Mouse (Mus musculus) kidney, embryonic 16.5 days (tissue): ENCODE data around the gene Rnf216. TPM values are rescaled to one million over a fixed set of nuclear protein-coding genes. Genes with fewer than 3 reads are reported as not detected.
A peak's percentile ranks its signal among the peaks of the same experiment; 100 is the strongest.

Experiments
- ATAC-seq: fragments of 200-750 bp; cut with Nextera tagmentation; 2 replicates; pipeline ENCODE4 v1.8.0; 2017; ENCODE audit warnings: moderate TSS enrichment; ENCODE audit not compliant: low FRiP score, low TSS enrichment
- H3K27ac ChIP-seq: fragments of 300-500 bp; sonication (generic); 2 replicates; pipeline ENCODE4 v1.5.1; 2014; ENCODE audit warnings: low read length
- H3K27me3 ChIP-seq: fragments of 300-500 bp; sonication (generic); 2 replicates; pipeline ENCODE4 v1.6.1; 2014; ENCODE audit warnings: low read length, control low read depth, mixed read lengths; ENCODE audit not compliant: insufficient read depth
- H3K36me3 ChIP-seq: fragments of 300-500 bp; sonication (generic); 2 replicates; pipeline ENCODE4 v1.6.1; 2014; ENCODE audit warnings: low read length, control low read depth, mixed read lengths; ENCODE audit not compliant: insufficient read depth
- H3K4me1 ChIP-seq: fragments of 300-500 bp; sonication (generic); 2 replicates; pipeline ENCODE4 v1.6.1; 2014; ENCODE audit warnings: low read length, control low read depth, mixed read lengths; ENCODE audit not compliant: insufficient read depth
- H3K4me2 ChIP-seq: fragments of 300-500 bp; sonication (generic); replicated peaks from 2 replicates; pipeline ENCODE4 v1.6.1; 2014; ENCODE audit warnings: low read depth, low read length
- H3K4me3 ChIP-seq: fragments of 300-500 bp; sonication (generic); 2 replicates; pipeline ENCODE4 v1.5.1; 2014; ENCODE audit warnings: mild to moderate bottlenecking, low read length
- H3K9ac ChIP-seq: fragments of 300-500 bp; sonication (generic); replicated peaks from 2 replicates; pipeline ENCODE4 v1.6.1; 2014; ENCODE audit warnings: low read length
- H3K9me3 ChIP-seq: fragments of 300-500 bp; sonication (generic); 2 replicates; pipeline ENCODE4 v1.6.1; 2016; ENCODE audit warnings: low read length, control low read depth
- WGBS: fragments of 180-500 bp; shearing (Covaris S2); extraction: QIAGEN DNeasy Blood & Tissue Kit; methylation state at CpG from one replicate; pipeline ENCODE4 v1.1.7; 2014; 5-methylcytosine and 5-hydroxymethylcytosine counted together
- polyA plus RNA-seq: library from polyadenylated mRNA; unstranded; fragments of >200 nt; fragmentation: Nextera tagmentation; extraction: Ambion mirVana; gene quantifications from 2 replicates; pipeline ENCODE4 v1.2.1, GENCODE M21; 2015

Rnf216 gene
- polyA plus RNA-seq, 1 experiment from 2014 or later = 39.4 TPM

DNA sequence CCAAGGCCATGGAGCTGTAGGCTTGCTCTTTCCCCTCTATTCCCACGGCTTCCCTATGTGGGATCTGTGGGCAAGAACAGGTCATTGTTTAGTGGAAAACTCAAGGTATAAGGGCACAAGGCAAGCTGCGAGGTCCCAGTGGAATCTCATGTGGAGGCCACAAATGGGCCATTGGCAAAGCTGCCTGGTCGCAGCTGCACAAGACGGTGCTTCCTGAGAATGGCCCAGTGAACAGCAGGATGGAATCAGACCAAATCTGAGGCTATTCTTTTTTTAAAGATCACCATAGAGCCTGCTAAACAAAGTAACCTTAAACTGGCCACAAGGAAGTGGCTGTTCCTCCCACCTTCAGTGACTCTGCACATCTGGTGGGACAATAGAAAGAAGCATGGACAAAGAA is 77.5 kb downstream of the Rnf216 start:
- ATAC-seq = no peak

DNA sequence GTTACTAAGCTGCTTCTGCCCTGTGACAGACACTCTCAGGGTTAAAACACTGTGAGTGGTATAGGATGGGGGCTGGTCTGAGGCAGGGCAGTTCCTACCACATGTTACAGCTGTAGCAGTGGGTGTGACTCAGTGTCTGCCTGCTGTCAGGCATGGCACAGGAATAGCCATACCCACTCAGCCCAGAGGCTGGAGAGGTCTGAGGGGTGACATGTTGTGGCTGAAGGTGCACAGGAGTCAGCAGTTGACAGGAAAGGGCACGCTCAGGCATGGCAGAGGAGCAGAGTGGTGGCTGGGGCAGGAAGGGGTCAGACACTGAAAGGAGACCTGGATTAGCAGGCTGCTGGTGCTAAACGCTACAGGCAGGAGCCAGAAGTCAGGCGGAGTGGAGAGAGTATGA is 78.7 kb downstream of the Rnf216 start:
- no peak for ATAC-seq
- 46% methylated on average over 3 of the region's 3 CpGs for WGBS
- Histone ChIP-seq H3K4me2 (no peak overlapping the region), H3K9me3 (no peaks in the 10 kb centered on the region), H3K27ac (no peak overlapping the region), H3K4me1 (peaks cover 23% of the 10 kb centered on the region), H3K9ac (no peak overlapping the region), H3K27me3 (no peaks in the 10 kb centered on the region), H3K4me3 (no peak overlapping the region), H3K36me3 (0 out of 2 replicates have a peak, but pooled peaks cover 10% of the 10 kb centered on the region)

More for the DNA sequence above, 77.5 kb downstream of the Rnf216 start:
- no peaks in the 10 kb centered on the region for H3K9me3 ChIP-seq
- no peaks in the 10 kb centered on the region for H3K27me3 ChIP-seq
- no peak overlapping the region for H3K4me3 ChIP-seq
- 0 out of 2 replicates have a peak, but pooled peaks cover 8% of the 10 kb centered on the region for H3K36me3 ChIP-seq
- no peak overlapping the region for H3K9ac ChIP-seq
- WGBS = 87% methylated on average over 4 of the region's 4 CpGs
- H3K27ac ChIP-seq = no peak overlapping the region
- peaks cover 23% of the 10 kb centered on the region for H3K4me1 ChIP-seq
- H3K4me2 ChIP-seq = no peak overlapping the region

DNA sequence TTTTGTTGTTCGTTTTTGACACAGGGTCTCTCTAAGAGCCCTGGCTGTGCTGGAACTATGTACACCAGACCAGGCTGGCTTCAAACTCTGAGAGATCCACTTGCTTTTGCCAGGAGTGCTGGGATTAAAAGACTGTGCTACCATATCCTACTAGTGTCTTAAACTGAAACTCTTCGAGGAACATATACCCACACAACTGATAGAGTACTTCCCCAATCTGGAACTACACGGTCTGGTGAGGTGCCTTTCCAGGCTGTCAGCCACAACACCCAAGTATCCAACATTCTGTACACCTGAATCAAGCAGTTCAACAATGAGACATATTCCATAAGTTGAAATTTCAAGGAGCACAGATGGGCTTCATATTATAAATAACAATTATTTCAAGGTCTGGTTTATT is 79.5 kb downstream of the Rnf216 start:
- 80% methylated on average over 3 of the region's 3 CpGs for WGBS
- peaks cover 23% of the 10 kb centered on the region for H3K4me1 ChIP-seq
- no peak for ATAC-seq
- H3K27me3 ChIP-seq = no peaks in the 10 kb centered on the region
- no peaks in the 10 kb centered on the region for H3K9me3 ChIP-seq
- no peak overlapping the region for H3K9ac ChIP-seq
- H3K4me3 ChIP-seq = no peak overlapping the region
- no peak overlapping the region for H3K4me2 ChIP-seq
- H3K36me3 ChIP-seq = 0 out of 2 replicates have a peak, but pooled peaks cover 9% of the 10 kb centered on the region
- H3K27ac ChIP-seq = no peak overlapping the region

DNA sequence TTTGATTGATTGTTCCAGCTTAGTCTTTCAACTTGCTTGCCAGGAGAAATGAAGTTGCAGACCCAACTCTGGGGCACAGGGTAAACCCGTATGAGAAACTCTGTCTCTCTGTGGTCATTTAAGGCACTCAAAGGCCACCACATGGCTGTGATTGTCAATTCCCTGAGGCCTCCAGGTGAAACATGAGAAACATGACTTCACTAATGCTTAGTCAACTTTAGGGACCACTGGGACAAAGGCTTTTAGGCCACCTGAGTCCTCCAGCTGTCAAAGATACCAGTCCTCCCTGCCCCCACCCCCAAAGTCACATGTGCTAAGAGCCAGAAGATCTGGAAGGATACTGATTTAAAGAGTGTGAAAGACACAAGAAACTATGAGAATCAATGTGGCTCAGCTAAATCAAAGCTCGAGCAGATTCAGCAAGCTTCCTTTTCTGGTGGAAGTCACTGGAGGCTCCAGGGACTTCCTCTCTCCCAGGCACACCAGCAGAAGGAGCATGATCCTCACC is 80.1 kb downstream of the Rnf216 start:
- H3K9ac ChIP-seq = no peak overlapping the region
- H3K4me3 ChIP-seq = no peak overlapping the region
- peaks cover 11% of the 10 kb centered on the region for H3K36me3 ChIP-seq
- no peak overlapping the region for H3K27ac ChIP-seq
- H3K9me3 ChIP-seq = no peaks in the 10 kb centered on the region
- peaks cover 23% of the 10 kb centered on the region for H3K4me1 ChIP-seq
- no peak for ATAC-seq
- H3K4me2 ChIP-seq = no peak overlapping the region
- WGBS = 30% methylated on average over 2 of the region's 2 CpGs
- no peaks in the 10 kb centered on the region for H3K27me3 ChIP-seq

DNA sequence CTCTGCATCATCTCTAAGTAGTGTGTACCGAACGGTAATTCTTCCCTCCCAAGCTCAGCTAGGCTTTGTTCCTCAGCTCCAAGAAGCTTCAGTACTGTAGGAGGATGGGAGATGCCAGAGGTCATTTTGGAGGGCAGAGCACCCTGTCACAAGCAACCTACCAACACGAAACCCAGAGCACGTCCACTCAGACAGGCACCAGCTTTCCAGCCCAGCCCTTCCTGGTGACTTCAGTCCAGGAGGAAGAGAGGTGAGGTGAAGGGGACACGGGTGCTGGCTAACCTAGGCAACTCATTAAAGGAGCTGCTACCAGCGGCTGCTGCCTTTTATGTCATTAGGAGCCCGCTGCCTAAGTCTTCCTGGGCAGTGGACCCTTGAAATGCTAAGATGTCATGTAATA is 81.1 kb downstream of the Rnf216 start:
- Histone ChIP-seq H3K4me3 (no peak overlapping the region), H3K4me2 (no peak overlapping the region), H3K27me3 (no peaks in the 10 kb centered on the region), H3K9ac (no peak overlapping the region), H3K4me1 (peaks cover 23% of the 10 kb centered on the region), H3K9me3 (no peaks in the 10 kb centered on the region), H3K27ac (peak overlapping the region; percentile 63), H3K36me3 (peaks cover 17% of the 10 kb centered on the region)
- WGBS = 27% methylated on average over 7 of the region's 7 CpGs
- peak; percentile 46 for ATAC-seq

DNA sequence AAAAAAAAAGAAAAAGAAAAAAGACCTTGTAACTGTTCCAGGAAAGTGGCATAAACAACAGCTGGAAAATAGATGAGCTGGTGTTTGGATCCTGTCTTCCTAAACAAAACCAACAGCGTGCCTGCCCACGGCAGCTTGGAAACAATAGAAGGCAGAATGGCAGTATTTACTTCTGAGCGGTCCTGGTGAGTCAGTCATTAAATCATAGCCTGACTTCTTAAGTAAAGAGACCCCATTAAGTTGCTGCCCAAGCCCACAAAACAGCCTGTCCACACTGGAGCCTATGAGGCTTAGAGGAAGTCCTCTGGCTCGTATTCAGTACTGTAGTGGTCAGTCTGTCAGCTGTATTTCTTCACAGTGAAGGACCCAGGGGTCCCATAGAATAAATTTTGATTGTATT is 81.6 kb downstream of the Rnf216 start:
- WGBS = 24% methylated on average over 4 of the region's 4 CpGs
- 0 out of 2 replicates have a peak, but pooled peaks have one; percentile 49 for ATAC-seq
- no peaks in the 10 kb centered on the region for H3K9me3 ChIP-seq
- H3K27ac ChIP-seq = peak overlapping the region; percentile 63
- H3K27me3 ChIP-seq = no peaks in the 10 kb centered on the region
- H3K36me3 ChIP-seq = peaks cover 21% of the 10 kb centered on the region
- H3K4me3 ChIP-seq = no peak overlapping the region
- H3K4me1 ChIP-seq = peaks cover 23% of the 10 kb centered on the region
- no peak overlapping the region for H3K4me2 ChIP-seq
- H3K9ac ChIP-seq = no peak overlapping the region

DNA sequence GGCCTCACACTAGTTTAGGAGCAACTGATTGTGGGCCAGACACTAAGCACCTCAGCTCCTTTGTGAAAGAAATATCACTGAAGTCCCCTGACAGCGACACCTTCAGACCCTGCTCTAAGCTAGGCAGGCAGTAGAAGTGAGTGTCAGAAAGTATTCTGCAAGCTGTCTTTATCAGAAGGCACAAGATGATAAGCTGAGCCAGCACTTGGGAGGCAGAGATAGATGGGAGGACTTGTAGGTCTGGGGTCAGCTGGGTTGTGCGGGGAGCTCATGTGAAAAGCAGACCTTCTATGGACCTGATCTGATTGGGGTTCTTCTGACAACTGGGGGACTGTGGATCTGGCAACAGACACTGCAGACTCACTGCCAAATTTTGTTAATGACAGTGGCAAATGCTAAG is 88.9 kb downstream of the Rnf216 start:
- 96% methylated on average over 2 of the region's 2 CpGs for WGBS
- Histone ChIP-seq H3K9ac (no peak overlapping the region), H3K9me3 (no peaks in the 10 kb centered on the region), H3K27me3 (no peaks in the 10 kb centered on the region), H3K4me2 (no peak overlapping the region), H3K36me3 (peaks cover 30% of the 10 kb centered on the region), H3K27ac (no peak overlapping the region), H3K4me1 (no peaks in the 10 kb centered on the region), H3K4me3 (no peak overlapping the region)
- ATAC-seq = no peak

DNA sequence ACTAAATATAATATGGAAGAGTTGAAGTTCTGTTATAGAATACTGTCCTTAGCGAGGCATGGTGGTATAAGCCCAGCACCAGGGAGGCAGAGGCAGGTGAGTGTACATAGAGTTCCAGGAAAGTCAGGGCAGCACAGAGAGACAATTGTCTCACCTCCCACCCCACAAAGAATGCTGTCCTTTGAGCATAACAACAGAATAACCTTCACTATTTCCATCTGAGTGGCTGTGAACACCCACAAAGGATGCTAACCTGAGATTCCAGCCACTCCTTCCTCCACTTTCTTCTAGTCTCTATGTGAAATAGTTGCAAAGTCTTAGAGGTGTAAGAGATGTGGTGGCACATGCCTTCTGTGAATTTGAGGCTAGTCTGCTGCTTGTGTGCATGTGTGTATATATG is 89.8 kb downstream of the Rnf216 start:
- no peaks in the 10 kb centered on the region for H3K9me3 ChIP-seq
- 96% methylated on average over 1 of the region's 1 CpGs for WGBS

DNA sequence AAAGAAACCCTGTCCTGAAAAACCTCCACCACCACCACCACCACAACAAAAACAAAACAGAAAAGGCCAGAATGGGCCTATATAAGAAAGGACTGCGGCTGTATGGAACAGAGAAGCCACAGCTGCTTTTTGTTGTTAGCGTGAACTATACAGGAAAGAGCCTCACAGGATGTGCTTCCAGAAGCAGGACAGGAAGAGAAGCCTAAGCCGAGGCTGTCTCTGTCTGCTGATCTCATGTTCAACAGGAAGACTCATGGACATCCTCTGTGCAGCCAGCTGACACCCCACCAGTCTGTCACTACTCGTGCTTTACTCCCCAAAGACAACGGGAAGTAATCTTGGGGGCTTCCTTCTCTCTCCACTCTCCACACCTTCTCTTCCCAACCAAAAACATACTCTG is 95.4 kb downstream of the Rnf216 start:
- H3K4me3 ChIP-seq = no peak overlapping the region
- peaks cover 27% of the 10 kb centered on the region for H3K36me3 ChIP-seq
- no peak overlapping the region for H3K9ac ChIP-seq
- H3K27ac ChIP-seq = peak overlapping the region; percentile 29; the same call in 1 of the 2 replicates
- H3K4me1 ChIP-seq = no peaks in the 10 kb centered on the region
- no peak for ATAC-seq
- H3K27me3 ChIP-seq = no peaks in the 10 kb centered on the region
- 67% methylated on average over 5 of the region's 5 CpGs for WGBS
- no peaks in the 10 kb centered on the region for H3K9me3 ChIP-seq
- no peak overlapping the region for H3K4me2 ChIP-seq

More for the DNA sequence above, 89.8 kb downstream of the Rnf216 start:
- Histone ChIP-seq H3K9ac (no peak overlapping the region), H3K4me3 (no peak overlapping the region), H3K27ac (no peak overlapping the region), H3K4me2 (no peak overlapping the region), H3K4me1 (no peaks in the 10 kb centered on the region), H3K27me3 (no peaks in the 10 kb centered on the region), H3K36me3 (peaks cover 30% of the 10 kb centered on the region)
- no peak for ATAC-seq

DNA sequence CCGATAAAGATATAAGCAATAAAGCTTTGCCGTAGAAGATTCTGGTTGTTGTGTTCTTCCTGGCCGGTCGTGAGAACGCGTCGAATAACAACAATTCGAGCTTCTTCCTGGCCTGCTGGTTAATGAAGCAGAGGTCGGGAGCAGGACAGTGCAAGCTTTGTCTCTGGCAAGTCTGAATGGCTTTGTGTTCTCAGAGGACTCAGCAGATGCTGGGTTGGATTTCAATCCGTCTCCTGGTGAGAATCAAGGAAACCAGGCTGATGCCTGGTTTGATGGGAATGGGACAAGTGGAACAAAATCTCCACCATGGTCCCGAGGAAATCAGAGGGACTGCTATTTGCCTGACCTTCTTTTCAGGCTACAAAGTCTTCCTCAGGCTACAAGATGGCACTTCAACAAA is 103.4 kb downstream of the Rnf216 start:
- H3K4me2 ChIP-seq = no peak overlapping the region
- H3K9me3 ChIP-seq = no peaks in the 10 kb centered on the region
- no peaks in the 10 kb centered on the region for H3K27me3 ChIP-seq
- no peak for ATAC-seq
- H3K9ac ChIP-seq = no peak overlapping the region
- 78% methylated on average over 10 of the region's 11 CpGs for WGBS
- H3K4me3 ChIP-seq = no peak overlapping the region
- peaks cover 45% of the 10 kb centered on the region for H3K36me3 ChIP-seq
- H3K27ac ChIP-seq = no peak overlapping the region
- H3K4me1 ChIP-seq = no peaks in the 10 kb centered on the region
